ENCODE assay signal across 9 mouse cellular contexts in the genomic region with DNA sequence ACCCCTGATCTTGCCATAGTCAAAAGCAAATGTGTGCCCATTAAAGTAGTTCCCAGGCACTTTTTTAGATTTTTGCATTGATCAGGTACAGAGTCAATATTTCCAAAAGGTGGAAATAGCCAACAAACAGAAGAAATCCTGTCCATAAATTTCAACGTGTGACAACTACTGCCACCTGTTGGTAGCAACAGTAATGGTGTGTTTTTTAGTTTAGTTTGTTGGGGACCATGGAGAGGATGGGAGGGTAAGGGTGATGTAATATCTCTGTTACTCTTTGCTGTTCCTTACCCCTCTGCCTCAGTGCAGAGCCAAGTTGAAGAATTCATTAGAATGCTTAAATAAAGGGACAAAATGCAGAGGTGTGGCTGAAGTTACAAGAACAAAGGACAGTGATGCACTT. TPM values are rescaled to one million over a fixed set of nuclear protein-coding genes. Genes with fewer than 3 reads are reported as not detected.
DNase-seq lines count a peak whose midpoint lies in the region; ATAC-seq and TF ChIP-seq lines count a peak whose summit lies in the region.
"Had no signal": no experiment of that assay in that cellular context is flagged by ENCODE, and none has a peak within 500 bp of the region (broad histone marks: within the 10 kb centered on the region; RNA-seq: fewer than 3 reads in every experiment).

No protein-coding gene starts in this region.

- no peak overlapping the region for H3K4me3 ChIP-seq in hindbrain, embryonic 11.5 days (ENCODE audit: low read depth, low read length)
- no peak overlapping the region for H3K4me3 ChIP-seq in hindbrain, embryonic 10.5 days
- H3K4me3 ChIP-seq in hindbrain, embryonic 13.5 days, result no peak overlapping the region
- H3K4me3 ChIP-seq in stomach, postnatal 0 days (ENCODE audit: low read depth, low read length), result no peak overlapping the region
- no peak overlapping the region for H3K4me3 ChIP-seq in thymus, adult 2 months (ENCODE audit: control insufficient read depth, insufficient read depth, low read length)

- TF ChIP-seq POLR2A in thymus, adult 2 months (IDR thresholded peaks at IDR 0.05; ENCODE audit: control insufficient read depth, extremely low read depth, insufficient read depth, low read length, poor library complexity), result no peak

- 8% methylated on average over 1 of the region's 1 CpGs for WGBS in hindbrain, embryonic 11.5 days
- 8% methylated on average over 1 of the region's 1 CpGs for WGBS in hindbrain, embryonic 10.5 days
- 6% methylated on average over 1 of the region's 1 CpGs for WGBS in hindbrain, embryonic 13.5 days
- 0% methylated on average over 1 of the region's 1 CpGs for WGBS in stomach, postnatal 0 days
- 0% methylated on average over 1 of the region's 1 CpGs for WGBS in thymus, adult 2 months

- peak; percentile 85 for TF ChIP-seq CTCF in stomach, postnatal 0 days (IDR thresholded peaks at IDR 0.05; ENCODE audit: low read depth)
- no peak for TF ChIP-seq CTCF in thymus, adult 2 months (IDR thresholded peaks at IDR 0.05; ENCODE audit: borderline replicate concordance, control insufficient read depth, extremely low read depth, insufficient read depth, low read length, poor library complexity)

- no peaks in the 10 kb centered on the region for H3K27me3 ChIP-seq in hindbrain, embryonic 11.5 days (ENCODE audit: control insufficient read depth, insufficient read depth, low read length)
- H3K27me3 ChIP-seq in hindbrain, embryonic 10.5 days (ENCODE audit: insufficient read depth, poor library complexity, severe bottlenecking), result no peaks in the 10 kb centered on the region
- H3K27me3 ChIP-seq in hindbrain, embryonic 13.5 days, result 0 out of 2 replicates have a peak, but pooled peaks cover 2% of the 10 kb centered on the region
- no peaks in the 10 kb centered on the region for H3K27me3 ChIP-seq in stomach, postnatal 0 days (ENCODE audit: control insufficient read depth, insufficient read depth, low read length)
- no peaks in the 10 kb centered on the region for H3K27me3 ChIP-seq in thymus, adult 2 months (ENCODE audit: control insufficient read depth, insufficient read depth, low read length)

- TF ChIP-seq EP300 in stomach, postnatal 0 days (optimal IDR thresholded peaks at IDR 0.05), result no peak

- H3K27ac ChIP-seq in hindbrain, embryonic 11.5 days (ENCODE audit: low read depth, low read length), result no peak overlapping the region
- H3K27ac ChIP-seq in hindbrain, embryonic 10.5 days, result no peak overlapping the region
- no peak overlapping the region for H3K27ac ChIP-seq in hindbrain, embryonic 13.5 days
- no peak overlapping the region for H3K27ac ChIP-seq in stomach, postnatal 0 days (replicated peaks)
- no peak overlapping the region for H3K27ac ChIP-seq in thymus, adult 2 months (ENCODE audit: control insufficient read depth, insufficient read depth, low read length)

- DNase-seq in hindbrain, embryonic 11.5 days (ENCODE audit: low spot score), result peak; percentile 52
- DNase-seq in hindbrain, embryonic 10.5 days (ENCODE audit: low spot score), result no peak
- DNase-seq in urinary bladder, postnatal 14 days (ENCODE audit: low spot score), result peak; percentile 6
- no peak for DNase-seq in urinary bladder, adult 2 months (ENCODE audit: low spot score)
- no peak for DNase-seq in stomach, postnatal 0 days (ENCODE audit: low spot score)
- no peak for DNase-seq in thymus, adult 2 months
- DNase-seq in spleen, adult 12 weeks (ENCODE audit: low spot score), result no peak

- H3K4me1 ChIP-seq in hindbrain, embryonic 11.5 days (replicated peaks; ENCODE audit: control insufficient read depth, insufficient read depth, low read length), result no peaks in the 10 kb centered on the region
- H3K4me1 ChIP-seq in hindbrain, embryonic 10.5 days (replicated peaks), result no peaks in the 10 kb centered on the region
- no peaks in the 10 kb centered on the region for H3K4me1 ChIP-seq in hindbrain, embryonic 13.5 days (replicated peaks)
- no peaks in the 10 kb centered on the region for H3K4me1 ChIP-seq in stomach, postnatal 0 days (replicated peaks; ENCODE audit: control insufficient read depth, insufficient read depth)
- H3K4me1 ChIP-seq in thymus, adult 2 months (replicated peaks; ENCODE audit: control insufficient read depth, insufficient read depth, low read length), result no peaks in the 10 kb centered on the region

- no peak overlapping the region for H3K9ac ChIP-seq in hindbrain, embryonic 11.5 days (ENCODE audit: low read depth, low read length)
- H3K9ac ChIP-seq in hindbrain, embryonic 13.5 days, result no peak overlapping the region
- H3K9ac ChIP-seq in stomach, postnatal 0 days (ENCODE audit: low read length), result no peak overlapping the region

- H3K9me3 ChIP-seq in hindbrain, embryonic 11.5 days (ENCODE audit: control insufficient read depth, low read length), result no peaks in the 10 kb centered on the region
- H3K9me3 ChIP-seq in hindbrain, embryonic 10.5 days, result no peaks in the 10 kb centered on the region
- H3K9me3 ChIP-seq in hindbrain, embryonic 13.5 days, result no peaks in the 10 kb centered on the region
- no peaks in the 10 kb centered on the region for H3K9me3 ChIP-seq in stomach, postnatal 0 days (ENCODE audit: control insufficient read depth, low read length)

- H3K4me2 ChIP-seq in hindbrain, embryonic 11.5 days (replicated peaks; ENCODE audit: low read depth, low read length), result no peak overlapping the region
- H3K4me2 ChIP-seq in hindbrain, embryonic 13.5 days, result no peak overlapping the region
- no peak overlapping the region for H3K4me2 ChIP-seq in stomach, postnatal 0 days (replicated peaks; ENCODE audit: low read depth)

- no peak for ATAC-seq in hindbrain, embryonic 11.5 days (ENCODE audit: low FRiP score)
- 0 out of 2 replicates have a peak, but pooled peaks have one; percentile 39 for ATAC-seq in hindbrain, embryonic 13.5 days (ENCODE audit: low FRiP score)
- no peak for ATAC-seq in stomach, postnatal 0 days (ENCODE audit: low FRiP score, low TSS enrichment)

- no peaks in the 10 kb centered on the region for H3K36me3 ChIP-seq in hindbrain, embryonic 11.5 days (ENCODE audit: control insufficient read depth, insufficient read depth, low read length)
- H3K36me3 ChIP-seq in hindbrain, embryonic 10.5 days, result no peaks in the 10 kb centered on the region
- no peaks in the 10 kb centered on the region for H3K36me3 ChIP-seq in hindbrain, embryonic 13.5 days
- H3K36me3 ChIP-seq in stomach, postnatal 0 days (ENCODE audit: control insufficient read depth, insufficient read depth, low read length), result no peaks in the 10 kb centered on the region
- no peaks in the 10 kb centered on the region for H3K36me3 ChIP-seq in thymus, adult 2 months (ENCODE audit: control insufficient read depth, insufficient read depth, low read length)

RNA-seq across cellular contexts. Expression of a gene that starts 2.7 kb away (rescaled TPM):
- not detected in 2 replicates for polyA plus RNA-seq in hindbrain, embryonic 11.5 days (2014; fragmentation: Nextera tagmentation; extraction: Ambion mirVana)
- 0.30 TPM in 1 of 2 replicates, not detected in the other for polyA plus RNA-seq in hindbrain, embryonic 10.5 days (2016; fragmentation: Nextera tagmentation; extraction: Ambion mirVana)
- polyA plus RNA-seq in urinary bladder, adult 2 months (2012; rRNA removed), result 0.10 TPM in 1 of 2 replicates, not detected in the other
- polyA plus RNA-seq in hindbrain, embryonic 13.5 days (2015; fragmentation: Nextera tagmentation; extraction: Ambion mirVana), result not detected in 2 replicates
- polyA plus RNA-seq in stomach, postnatal 0 days (2015; fragmentation: Nextera tagmentation; extraction: Ambion mirVana), result not detected in 2 replicates
- polyA plus RNA-seq in thymus, adult 2 months (2012; rRNA removed), result not detected in 2 replicates
- polyA plus RNA-seq: neural tube, embryonic 11.5 days had no signal

RNA-seq across cellular contexts. Expression of a gene that starts 33.1 kb away (rescaled TPM):
- polyA plus RNA-seq in hindbrain, embryonic 11.5 days (2014; fragmentation: Nextera tagmentation; extraction: Ambion mirVana), result 25.7 and 30.9 TPM in 2 replicates
- polyA plus RNA-seq in hindbrain, embryonic 10.5 days (2016; fragmentation: Nextera tagmentation; extraction: Ambion mirVana), result 27.9 and 36.3 TPM in 2 replicates
- polyA plus RNA-seq in urinary bladder, adult 2 months (2012; rRNA removed), result 23.4 and 24.7 TPM in 2 replicates
- polyA plus RNA-seq in hindbrain, embryonic 13.5 days (2015; fragmentation: Nextera tagmentation; extraction: Ambion mirVana), result 18.9 and 20.6 TPM in 2 replicates
- 12.8 and 13.9 TPM in 2 replicates for polyA plus RNA-seq in stomach, postnatal 0 days (2015; fragmentation: Nextera tagmentation; extraction: Ambion mirVana)
- polyA plus RNA-seq in thymus, adult 2 months (2012; rRNA removed), result 3.4 and 5.2 TPM in 2 replicates

Comparison
In these comparisons a context has a peak if more than half of its experiments do, and no peak if none do; other contexts are left out.
1. DNase-seq: peak in hindbrain, embryonic 11.5 days (single experiment) and urinary bladder, postnatal 14 days (single experiment); none in hindbrain, embryonic 10.5 days (single experiment), urinary bladder, adult 2 months (single experiment), stomach, postnatal 0 days (single experiment), thymus, adult 2 months (single experiment) and spleen, adult 12 weeks (single experiment).